Mouse (Mus musculus) testis, adult 2 months (tissue): Measurements from ENCODE around the gene Gucd1.

Source experiments
- CTCF ChIP-seq: fragments of 200-500 bp; IDR thresholded peaks from 2 replicates; pipeline ENCODE4 v1.5.1; 2012; ENCODE audit warnings: low read depth, mild to moderate bottlenecking, inconsistent platforms, low read length, moderate library complexity; ENCODE audit not compliant: control insufficient read depth, insufficient read depth, insufficient replicate concordance
- POLR2A ChIP-seq: fragments of 200-500 bp; IDR thresholded peaks from 2 replicates; pipeline ENCODE4 v1.6.1; 2012; ENCODE audit warnings: low read depth, mild to moderate bottlenecking, inconsistent platforms, low read length, moderate library complexity; ENCODE audit not compliant: control insufficient read depth

GRCm38 (mm10) chr10:75521643-75522042 lies 3.9 kb upstream of the Gucd1 start:
- TF ChIP-seq CTCF, result no peak
- TF ChIP-seq POLR2A, result no peak
